Mouse (Mus musculus) T-cell, adult 2 months (primary cell): ENCODE data around the gene Tdrd3.

Experiments
- DNase-seq: peaks from one replicate; pipeline ENCODE4 v3.0.0; 2022; ENCODE audit warnings: low spot score

Tdrd3 gene

GRCm38 (mm10) chr14:87567034-87567461, 150.6 kb downstream of the Tdrd3 start:
- no peak for DNase-seq

DNA sequence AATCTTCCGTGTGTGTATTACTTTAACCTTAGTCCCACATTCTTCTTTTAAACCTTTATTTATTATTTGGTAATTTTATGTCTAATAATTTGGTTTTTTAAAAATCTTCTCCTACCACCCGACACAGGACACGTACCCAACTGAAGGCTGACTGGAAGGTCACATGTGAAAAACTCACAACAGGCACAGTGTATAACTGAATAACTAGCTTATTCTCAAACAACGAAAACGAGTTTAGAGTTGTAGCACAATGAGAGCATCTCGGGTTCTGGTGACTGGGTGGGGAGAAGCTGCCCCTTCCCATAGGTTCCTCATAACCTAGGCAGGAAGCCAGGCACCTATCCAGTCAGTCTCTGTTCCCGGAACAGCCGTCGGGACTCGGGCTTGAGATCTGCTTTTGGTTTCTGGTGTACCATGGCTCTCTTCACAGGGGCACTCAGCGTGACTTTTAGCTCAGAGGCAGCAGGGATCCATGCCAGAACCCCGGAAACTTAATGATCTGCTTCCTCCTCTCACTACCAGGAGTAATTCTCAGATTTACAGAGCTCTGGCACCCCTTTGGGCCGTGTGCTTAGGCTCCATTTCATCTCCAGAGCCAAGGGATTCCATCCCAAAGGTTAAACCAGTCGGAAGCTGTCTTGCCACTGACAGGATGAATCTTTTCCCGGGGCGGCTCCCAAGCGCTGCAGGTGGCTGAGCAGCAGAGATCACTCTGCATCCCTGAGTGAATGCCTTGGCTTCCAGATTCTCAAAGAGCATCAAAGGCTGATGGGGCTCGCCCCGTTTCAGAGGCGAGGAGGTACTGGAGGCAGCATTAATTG, 151.4 kb downstream of the Tdrd3 start:
- DNase-seq, result no peak

GRCm38 (mm10) chr14:87568447-87568908, 152.0 kb downstream of the Tdrd3 start:
- no peak for DNase-seq

DNA sequence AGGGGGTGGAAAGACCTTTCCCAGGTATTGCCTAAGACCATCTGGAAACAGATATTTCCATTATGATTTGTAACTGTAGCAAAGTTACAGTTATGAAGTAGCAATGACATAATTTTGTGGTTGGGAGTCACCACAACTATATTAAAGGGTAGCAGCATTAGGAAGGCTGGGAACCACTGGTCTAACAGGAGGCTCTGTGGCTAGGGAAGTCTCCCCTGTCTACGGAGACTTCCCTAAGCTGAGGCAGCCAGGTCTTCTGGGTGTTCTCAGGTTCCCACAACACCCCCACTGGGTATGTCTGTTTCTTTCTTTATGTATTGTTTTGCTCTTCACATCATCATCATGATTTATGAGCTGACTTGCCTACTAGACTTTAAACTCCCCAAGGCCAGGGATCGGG, 153.0 kb downstream of the Tdrd3 start:
- DNase-seq, result no peak

DNA sequence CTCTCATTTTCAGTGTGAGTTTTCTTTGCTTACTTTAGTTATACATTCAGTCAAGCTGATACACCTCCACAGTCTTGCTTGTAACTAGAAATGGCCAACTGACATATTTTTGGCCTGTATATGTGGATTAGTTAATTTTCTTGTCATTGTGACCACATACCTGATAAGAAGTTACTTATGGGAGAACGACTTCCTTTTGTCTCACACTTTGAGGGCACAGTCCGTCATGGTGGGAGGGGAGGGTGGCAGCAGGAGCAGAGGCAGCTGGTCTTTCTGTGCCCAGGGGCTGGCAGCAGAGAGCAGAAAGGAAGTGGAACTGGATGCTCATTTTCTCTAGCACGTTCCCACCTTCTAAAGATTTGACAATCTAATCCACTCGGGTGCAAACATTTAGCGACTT, 156.0 kb downstream of the Tdrd3 start:
- DNase-seq, result no peak

DNA sequence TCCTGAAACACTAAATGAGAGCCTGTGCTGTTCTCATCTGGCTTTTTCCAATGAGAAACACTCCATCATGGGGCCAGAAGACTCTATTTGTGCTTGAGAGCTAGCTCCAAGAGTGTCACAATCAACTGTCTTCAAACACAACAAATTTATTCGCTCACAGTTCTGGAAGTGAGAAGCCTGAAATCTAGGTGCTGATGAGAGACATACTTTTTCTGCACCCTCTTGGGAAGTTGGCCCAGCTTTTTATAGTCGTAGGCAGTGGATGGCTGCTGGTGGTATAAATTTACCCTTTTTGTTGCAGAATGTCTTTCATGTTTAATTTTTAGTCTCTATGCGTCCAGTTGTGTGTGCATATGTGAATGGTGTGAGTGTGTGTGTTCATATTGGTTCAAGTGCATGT, 166.2 kb downstream of the Tdrd3 start:
- no peak for DNase-seq
